Mouse (Mus musculus): Measurements from ENCODE around the gene Ceacam1.

Gene Ceacam1

DNA sequence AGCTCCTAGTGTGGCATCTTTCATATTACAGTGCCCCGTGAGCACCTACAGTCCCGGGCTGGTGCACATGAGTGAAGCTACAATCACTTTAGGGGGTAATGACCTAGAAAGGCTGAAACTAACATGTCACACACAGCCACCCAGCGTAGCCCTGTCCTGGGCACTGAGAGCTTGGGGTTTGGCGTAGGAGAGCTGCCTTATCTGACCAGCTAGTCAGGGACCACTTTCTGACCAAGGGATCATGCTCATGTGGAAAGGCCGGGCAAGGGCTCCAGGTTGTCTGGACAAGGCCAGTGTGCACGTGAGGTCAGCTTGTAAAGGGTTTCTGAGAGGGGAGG lies 36.6 kb downstream of the Ceacam1 start:
- in situ Hi-C loops (cut with MboI; ENCODE audit: low sequenced_read_pairs), result no loop called here

DNA sequence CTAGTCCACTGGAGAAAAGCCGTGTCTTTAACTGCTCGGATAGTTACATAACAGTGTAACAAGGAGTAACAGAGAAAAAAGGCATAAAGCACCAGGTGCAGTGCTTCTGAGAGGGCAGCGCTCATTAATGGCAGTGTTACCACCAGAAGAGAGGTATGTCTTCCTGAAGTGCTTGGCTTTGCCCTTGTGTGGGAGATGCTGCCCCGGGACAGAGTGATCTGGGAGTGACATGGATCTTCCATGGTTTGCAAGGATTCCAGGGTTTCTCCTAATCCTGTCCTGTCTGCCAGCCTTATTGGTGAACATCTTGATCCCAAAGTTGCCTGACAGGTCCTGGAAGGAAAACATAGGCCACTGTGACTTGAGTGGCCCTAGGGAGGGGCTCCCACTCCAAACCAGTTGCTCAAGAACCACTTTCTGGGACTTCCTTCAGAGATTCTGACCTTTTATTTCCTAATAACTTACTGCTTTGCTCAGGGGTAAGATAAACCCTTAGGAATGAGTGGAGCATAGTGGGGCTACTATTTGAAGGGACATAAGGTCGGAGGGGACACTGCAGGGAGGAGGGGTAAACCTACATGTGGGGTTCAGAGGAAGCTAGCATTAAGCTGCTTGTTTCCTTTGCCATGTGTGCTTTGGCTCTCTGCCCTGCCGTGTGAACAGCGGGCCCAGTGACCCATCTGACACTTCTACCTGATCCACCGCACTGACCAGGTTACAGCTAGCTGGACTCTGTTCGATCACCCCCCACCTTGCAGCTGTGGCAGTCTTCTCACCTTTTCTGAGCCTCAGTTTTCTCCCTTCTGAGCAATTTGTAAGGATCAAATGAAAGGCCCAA lies 37.2 kb downstream of the Ceacam1 start:
- in situ Hi-C loops (cut with MboI; ENCODE audit: low sequenced_read_pairs), result no loop called here

DNA sequence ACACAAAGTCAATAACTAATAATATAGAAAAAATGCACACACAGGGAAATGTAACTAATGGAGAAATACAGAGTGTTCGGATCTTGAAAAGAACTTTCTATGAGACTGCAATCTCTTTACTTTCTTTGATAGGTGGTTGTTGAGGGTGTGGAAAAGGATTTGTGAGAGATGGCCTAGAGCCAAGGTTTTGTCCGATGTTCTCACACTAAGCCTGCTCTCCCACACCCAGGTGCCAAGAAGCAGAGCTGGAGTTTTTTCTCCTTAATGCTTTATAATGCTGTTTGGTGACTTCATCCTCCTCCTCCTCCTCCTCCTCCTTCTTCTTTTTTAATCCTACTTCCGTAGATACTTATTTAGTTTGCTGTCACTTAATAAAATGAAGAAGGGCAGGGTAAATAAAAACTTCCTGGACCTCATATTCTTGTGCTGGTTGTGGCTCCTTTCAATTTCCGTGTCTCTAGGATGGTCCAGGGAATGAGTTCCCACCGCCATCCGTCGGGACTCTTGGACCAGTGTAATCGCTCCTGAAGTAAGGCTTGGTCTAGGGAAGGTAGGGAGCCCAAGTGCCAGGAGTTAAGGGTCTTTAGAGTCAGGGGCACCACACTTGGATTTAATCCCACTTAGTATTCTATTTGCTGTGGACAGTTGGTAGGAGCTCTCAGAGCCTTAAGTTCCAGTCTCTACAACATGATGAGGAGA lies 38.1 kb downstream of the Ceacam1 start:
- in situ Hi-C loops (cut with MboI; ENCODE audit: low sequenced_read_pairs), result no loop called here

DNA sequence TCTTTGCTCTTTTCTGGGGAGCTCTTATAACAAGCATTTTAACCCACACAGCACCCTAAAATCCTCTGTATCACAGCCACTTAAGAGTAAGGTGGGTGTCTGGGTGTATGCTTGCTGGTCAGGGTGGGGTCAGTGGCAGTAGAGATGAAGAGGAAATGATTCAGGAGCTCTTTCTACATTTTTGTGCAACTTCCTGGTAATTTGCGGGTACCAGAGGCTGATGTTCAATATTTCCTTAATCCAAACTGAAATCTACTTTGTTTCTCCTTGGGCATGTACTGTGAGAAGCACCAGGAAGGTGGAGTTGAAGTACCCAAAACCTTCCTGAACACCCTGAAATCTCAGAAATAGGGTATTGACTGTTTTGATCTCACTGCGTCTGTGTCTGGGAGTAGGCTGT lies 40.7 kb downstream of the Ceacam1 start:
- in situ Hi-C loops (cut with MboI; ENCODE audit: low sequenced_read_pairs), result no loop called here

DNA sequence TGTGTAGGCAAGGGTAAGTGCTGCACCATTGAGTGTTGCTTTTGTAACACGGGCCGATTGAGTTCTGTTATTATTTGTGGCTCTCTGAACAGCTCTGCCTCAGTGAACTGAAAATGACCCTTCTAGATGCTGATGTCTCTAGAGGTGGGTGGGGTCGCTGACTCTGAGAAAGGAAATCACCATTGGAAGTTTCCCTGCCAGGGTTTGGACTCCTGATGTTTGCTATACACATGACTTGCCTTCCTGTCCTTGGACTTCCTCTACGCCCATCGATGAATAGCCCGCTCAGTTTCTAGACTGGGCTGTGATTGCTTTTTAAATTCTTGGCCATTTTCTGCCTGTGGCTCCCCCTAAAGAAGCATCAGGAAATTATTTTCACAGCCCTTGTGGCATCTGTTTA lies 41.2 kb downstream of the Ceacam1 start:
- in situ Hi-C loops (cut with MboI; ENCODE audit: low sequenced_read_pairs), result no loop called here

DNA sequence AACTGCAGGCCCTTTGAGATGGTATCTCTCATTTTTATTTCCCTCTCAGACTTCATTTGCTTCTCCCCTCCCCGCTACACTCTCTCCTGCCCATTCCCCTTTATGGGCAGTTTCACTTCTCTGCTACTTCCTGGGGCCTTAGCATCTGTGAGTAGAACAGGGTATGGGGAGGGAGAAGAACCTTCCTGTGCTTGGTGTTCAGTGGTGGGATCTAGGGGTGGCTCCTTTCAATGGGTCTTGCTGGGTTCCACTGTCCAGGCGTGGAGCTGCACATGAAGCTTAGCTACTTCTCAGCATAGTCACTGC lies 41.9 kb downstream of the Ceacam1 start:
- in situ Hi-C loops (cut with MboI; ENCODE audit: low sequenced_read_pairs), result no loop called here

DNA sequence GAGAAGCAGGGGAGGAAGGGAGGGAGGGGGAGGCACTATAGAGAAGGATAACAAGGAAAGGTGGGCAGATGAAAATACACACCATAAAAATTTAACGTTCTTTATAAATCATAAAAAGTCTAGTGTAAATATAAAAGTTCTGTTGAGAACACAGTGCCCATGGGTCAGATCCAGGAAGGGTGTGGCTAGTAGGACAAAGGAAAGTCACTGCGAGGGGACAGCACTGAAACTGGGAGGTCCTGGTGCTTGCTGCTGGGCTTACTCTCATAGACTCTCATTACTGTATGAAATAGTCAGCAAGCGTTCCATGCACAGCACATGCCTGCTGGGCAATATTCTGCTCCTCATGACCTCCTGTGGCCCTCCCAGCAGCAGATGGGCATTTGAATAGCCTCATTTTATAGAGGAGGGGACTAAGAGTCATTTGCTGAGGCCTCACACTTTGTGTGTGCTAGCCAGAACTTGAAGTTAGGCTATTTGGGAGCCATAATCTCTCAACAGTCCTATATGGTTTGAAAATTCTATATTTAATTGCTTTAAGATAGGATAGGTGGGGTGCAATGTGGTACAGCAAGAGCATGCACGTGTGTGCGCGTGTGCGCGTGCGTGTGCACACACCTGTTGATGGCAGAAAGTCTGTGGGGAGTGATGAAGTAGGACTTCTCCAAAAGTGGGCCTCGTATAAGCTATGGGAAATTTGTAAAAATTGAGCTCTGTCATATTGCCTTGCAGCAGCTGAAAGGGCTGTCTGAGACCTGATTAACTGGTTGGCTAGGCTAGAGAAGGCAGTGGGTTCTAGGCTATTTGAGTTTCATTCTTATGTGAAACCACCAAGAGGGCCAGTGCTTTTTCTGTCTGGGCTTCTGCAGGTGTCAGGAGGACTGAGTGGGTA lies 42.5 kb downstream of the Ceacam1 start:
- in situ Hi-C loops (cut with MboI; ENCODE audit: low sequenced_read_pairs), result no loop called here

DNA sequence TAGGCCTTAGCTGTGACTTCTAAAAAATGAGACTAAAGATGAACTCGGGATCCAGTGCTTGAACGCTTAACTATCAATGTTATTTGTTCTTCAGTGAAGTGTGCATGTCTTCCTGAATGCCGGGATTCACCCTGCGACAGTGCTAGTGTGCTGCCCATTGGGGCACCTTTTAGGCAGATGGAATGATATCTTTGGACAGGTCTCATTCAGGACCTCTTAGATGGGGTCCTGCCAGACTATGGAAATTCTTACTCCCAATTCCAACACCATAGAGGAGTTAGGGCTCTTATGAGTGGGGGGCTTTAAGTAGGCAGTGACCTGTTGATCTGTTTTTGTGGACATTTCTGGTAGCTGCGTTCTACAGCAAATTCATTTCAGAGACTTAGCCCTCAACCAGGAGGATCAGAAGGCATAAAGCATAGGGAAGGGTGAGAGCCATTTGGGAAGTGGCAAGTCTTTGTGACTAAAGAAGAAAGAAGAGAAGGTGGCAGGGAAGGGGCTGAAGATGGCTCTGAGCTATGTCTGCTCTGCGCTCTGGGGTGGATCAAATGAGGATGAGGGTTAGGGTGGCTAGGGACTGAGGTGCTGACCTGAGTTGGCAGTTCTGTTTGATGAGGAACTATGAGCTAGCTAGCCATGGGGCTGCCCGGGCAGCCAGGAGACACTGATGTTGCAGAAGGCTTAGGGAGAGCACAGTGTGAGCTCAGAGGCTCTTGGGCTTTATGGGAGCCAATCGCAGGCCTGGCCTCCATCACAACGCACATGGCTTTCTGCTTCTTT lies 43.4 kb downstream of the Ceacam1 start:
- in situ Hi-C loops (cut with MboI; ENCODE audit: low sequenced_read_pairs), result no loop called here

DNA sequence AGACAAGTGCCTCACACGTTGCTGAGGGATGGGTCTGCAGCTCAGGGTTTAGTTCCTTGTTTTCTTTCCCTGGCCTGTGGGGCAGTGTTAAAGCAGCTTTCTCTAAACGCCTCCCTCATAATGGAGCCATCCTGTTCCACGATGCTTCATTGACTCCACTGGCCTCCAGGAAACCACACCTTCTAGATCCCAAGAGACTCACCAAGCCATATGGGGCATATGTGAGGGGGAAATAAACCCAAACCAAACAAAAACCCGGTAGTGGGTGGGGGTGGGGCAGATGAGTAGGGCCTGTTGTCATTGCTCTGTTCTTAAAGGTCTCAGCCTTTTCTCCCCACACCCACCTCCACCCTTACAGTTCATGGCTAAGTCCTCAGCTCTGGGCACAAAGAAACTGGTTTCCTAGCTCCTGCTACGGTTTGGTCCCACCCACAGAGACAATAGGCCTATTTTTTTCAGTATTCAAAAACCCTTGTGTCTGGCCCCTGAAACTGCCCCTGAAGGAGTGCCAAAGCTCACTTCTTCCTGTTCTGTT lies 44.3 kb downstream of the Ceacam1 start:
- in situ Hi-C loops (cut with MboI; ENCODE audit: low sequenced_read_pairs), result no loop called here

DNA sequence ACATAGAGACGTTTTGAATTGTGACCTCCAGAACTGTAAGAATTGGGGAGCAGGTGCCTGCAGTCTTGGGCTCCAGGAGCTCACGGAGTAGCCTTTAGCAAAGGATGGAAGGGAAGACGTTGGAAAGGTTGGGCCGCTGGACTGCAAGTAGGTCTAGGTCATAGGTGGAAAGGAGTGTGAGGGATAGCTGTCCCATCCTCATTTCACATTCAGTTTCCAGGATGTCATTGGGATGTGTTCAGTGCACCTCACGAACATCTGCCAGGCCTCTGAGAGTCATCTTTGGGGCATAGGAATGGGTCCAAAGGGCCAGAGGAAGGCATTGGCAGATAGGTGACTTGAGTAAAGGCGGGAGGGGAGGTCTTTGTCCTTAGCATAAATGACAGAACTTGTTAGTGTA lies 45.0 kb downstream of the Ceacam1 start:
- in situ Hi-C loops (cut with MboI; ENCODE audit: low sequenced_read_pairs), result no loop called here

DNA sequence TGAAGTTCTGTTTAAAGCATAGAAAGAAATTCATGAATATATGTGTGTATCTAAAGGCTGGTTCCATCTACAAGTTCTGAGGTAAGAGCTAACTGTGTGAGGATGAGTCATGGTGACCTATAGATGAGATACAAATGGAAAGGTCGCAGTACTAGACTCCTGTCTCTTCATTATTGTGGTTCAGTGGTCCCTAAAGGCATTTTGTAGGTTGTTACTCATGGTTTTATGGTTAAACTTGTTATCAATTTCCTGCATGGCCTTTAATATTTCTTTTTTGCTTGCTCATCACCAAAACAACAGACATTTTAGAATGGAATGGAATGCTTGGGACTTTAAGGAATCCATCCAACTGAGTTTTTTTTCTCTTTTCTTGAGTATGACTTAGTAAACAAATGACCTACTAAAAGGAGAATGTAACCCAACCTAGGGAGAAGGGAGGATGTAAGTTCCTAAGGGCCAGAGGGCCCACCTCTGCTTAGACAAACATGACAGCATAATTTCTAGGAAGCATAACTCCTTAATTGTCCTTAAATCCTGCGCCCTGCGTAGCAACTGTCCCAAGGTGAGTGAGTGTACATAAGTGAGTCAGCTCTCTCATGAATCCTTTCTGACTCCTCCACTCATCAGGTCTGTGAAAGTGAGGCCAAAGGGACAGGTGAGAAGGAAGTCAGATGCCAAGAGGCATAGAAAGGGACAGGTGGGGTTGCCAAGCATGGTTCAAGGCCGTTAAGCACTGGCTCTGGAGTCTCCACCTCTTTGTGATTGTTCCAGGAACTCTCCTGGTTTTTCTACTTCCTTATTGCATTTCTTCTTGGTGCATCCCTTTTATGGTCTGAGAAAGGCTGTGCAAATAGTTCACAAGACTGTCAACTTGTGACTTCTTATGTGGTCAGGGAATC lies 47.3 kb downstream of the Ceacam1 start:
- in situ Hi-C loops (cut with MboI; ENCODE audit: low sequenced_read_pairs), result loop anchor here (5.0 to 10.0 kb wide), 2 partner anchors 47 to 175 kb away; partner anchors contain the start of gene Ceacam1

DNA sequence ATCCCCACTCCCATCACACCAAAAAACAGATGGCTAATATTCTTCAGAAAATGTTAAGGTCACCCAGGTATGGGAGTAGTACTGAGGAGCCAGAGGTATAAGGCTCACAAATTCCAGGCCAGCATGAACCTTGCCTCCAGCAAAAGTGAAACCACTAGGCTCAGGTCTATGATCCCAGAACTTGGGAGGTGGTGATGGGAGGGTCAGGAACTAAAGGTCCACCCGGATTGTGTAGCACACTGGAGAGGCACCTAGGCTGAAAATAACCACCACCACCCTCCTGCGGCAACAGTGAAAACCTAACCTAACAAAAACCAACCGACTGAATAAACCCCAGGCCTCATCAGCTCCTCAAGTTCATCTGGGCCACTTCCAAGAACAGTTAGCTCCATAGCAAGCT lies 49.1 kb downstream of the Ceacam1 start:
- in situ Hi-C loops (cut with MboI; ENCODE audit: low sequenced_read_pairs), result loop anchor here (5.0 to 10.0 kb wide), 2 partner anchors 49 to 176 kb away; partner anchors contain the start of gene Ceacam1

DNA sequence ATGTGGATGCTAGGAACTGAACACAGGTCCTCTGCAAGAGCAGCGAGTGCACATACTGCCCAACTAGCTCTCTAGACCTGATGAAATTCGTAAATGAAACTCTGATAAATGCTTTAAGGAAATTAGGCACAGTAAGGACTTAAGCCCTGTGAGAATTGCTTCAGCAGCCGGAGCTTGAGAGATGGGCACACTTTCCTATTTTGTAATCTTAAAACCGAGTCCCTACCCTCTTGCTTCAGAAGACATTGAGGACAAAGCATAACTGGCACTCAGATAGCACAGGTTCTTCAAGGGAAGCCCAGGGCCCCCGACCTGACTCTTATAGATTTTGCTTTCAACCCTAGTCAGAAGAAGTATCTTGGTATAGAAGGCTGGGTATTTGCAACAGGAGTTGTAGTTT lies 50.3 kb downstream of the Ceacam1 start:
- in situ Hi-C loops (cut with MboI; ENCODE audit: low sequenced_read_pairs), result loop anchor here (5.0 to 10.0 kb wide), 2 partner anchors 50 to 178 kb away; partner anchors contain the start of gene Ceacam1

DNA sequence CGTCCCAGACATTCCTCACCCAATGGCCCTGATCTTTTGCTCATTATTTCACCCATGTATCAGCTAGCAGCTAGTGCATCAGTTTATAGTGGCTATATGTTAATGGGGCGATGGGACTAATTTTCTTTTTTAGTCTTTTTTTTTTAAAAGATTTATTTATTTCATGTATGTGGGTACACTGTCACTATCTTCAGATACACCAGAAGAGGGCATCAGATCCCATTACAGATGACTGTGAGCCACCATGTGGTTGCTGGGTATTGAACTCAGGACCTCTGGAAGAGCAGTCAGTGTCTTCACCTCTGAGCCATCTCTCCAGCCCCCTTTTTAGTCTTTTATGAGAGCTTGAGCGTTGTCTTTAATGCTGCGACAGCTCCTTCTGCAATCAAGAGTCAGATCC lies 51.0 kb downstream of the Ceacam1 start:
- in situ Hi-C loops (cut with MboI; ENCODE audit: low sequenced_read_pairs), result loop anchor here (5.0 to 10.0 kb wide), 2 partner anchors 51 to 178 kb away; partner anchors contain the start of gene Ceacam1

DNA sequence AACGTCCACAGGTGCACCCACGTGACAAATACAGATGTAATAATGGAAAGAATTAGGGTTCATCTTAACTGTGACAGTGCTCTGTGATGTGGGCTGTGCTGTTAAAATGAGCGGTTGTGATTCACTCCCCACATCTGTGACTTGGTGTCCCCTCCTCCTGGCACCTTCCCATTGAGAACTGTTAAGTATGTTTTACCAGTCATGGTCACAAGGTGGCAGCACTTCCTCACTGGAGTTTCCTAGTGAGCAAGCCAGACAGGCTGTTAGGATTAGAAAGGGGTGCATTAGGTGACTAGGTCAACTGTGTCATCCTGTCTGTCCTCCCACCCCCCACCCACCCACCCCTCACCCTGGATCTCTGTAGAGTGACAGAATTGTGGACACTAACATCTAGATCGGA lies 53.0 kb downstream of the Ceacam1 start:
- in situ Hi-C loops (cut with MboI; ENCODE audit: low sequenced_read_pairs), result loop anchor here (10.0 kb wide), 1 partner anchor 180 kb away; no protein-coding TSS in a partner anchor

DNA sequence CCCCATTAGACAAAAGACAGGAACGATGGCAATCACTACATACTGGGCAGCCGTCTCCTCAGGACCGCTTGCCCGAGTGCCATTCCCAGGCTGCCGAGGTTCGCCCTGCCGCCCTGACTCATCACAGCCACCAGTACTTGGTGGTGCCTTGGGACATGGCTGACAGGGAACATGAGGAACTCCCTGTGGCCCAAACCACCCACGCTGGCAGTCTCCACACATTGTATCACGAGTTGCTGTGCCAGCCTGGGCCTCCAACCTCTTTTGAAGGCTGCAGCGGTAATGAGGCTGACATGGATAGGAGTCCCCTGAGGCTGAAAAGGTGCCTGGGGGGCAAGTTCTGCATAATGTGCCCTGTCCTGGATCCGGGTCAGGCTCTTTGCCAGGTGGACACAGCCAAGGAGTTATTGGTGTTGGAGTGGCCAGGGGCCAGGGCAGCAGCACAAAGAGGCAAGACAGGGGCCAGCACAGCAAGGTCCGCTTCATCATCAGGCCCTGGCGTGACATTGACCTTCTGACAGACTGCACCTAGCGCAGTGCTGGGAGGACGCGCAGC lies 55.0 kb downstream of the Ceacam1 start:
- in situ Hi-C loops (cut with MboI; ENCODE audit: low sequenced_read_pairs), result loop anchor here (10.0 kb wide), 1 partner anchor 182 kb away; no protein-coding TSS in a partner anchor

DNA sequence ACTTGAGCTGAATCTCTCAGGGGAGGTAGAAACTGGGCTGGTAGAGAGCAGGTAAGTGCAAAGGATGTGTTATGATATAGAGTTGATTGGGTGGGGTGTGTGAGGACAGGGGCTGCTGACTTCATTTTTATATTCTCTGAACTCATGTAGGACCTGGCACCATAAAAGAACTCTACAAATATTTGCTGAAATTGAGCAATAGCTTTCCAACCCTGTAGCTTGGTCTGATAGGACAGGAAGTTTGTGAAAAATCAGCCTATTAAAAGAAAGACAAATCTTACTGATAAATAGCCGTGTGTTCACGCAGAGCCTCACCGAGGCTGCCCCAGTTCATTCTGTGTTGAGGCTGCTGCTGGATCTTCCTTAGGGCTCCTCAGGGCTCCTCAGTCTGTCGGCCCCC lies 57.5 kb downstream of the Ceacam1 start:
- in situ Hi-C loops (cut with MboI; ENCODE audit: low sequenced_read_pairs), result loop anchor here (10.0 kb wide), 1 partner anchor 185 kb away; no protein-coding TSS in a partner anchor

DNA sequence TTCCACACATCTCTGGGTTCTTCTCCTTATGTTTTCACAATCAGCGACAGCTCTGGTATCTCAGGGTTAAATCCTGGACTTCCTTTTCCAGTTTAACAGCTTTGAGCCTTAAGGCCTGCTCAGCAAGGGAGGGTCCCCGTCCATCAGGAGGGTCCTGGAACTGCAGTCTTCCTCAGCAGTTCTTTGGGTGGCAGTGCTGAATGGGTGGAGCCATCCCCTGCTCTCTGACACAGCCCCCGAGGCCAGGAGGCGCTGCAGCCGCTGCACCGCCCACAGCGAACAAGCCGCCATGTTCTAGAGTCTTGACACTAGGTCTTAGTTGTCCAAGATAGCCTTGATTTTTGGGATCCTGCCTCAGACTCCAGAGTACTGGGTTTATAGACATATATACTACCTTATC lies 57.9 kb downstream of the Ceacam1 start:
- in situ Hi-C loops (cut with MboI; ENCODE audit: low sequenced_read_pairs), result no loop called here

DNA sequence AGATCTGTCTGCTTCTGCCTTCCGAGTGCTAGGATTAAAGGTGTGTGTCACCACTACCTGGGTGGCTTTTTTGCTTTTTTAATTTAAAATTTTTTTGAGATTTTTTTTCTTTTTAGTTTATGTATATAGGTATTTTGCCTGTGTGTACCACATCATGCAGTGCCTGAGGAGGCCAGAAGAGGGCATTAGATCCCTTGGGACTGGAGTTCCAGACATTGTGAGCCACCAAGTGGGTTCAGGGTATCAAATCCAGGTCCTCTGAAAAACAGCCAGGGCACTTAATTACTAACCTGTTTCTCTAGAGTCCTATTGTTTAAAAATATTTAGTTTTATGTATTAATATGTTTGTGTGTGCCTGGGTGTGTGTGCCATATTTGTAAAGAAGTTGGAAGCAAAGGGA lies 59.8 kb downstream of the Ceacam1 start:
- in situ Hi-C loops (cut with MboI; ENCODE audit: low sequenced_read_pairs), result no loop called here

Data from CH12F3 (cell line).